Mouse (Mus musculus): Measurements from ENCODE around the gene Gm11213. TPM values are rescaled to one million over a fixed set of nuclear protein-coding genes. Genes with fewer than 3 reads are reported as not detected.

The Gm11213 gene
- polyA plus RNA-seq, 1 experiment from 2014 or later = not detected

- Histone ChIP-seq H3K9me3 (no peaks in the 10 kb centered on the region), H3K9ac (no peak overlapping the region), H3K27me3 (no peaks in the 10 kb centered on the region), H3K4me3 (no peak overlapping the region), H3K36me3 (no peaks in the 10 kb centered on the region), H3K4me1 (replicated peaks) (peaks cover 11% of the 10 kb centered on the region; the same call in 1 of the 2 replicates), H3K27ac (replicated peaks) (no peak overlapping the region), H3K4me2 (no peak overlapping the region)
- ATAC-seq (ENCODE audit: low FRiP score, low read depth) = no peak
- 96% methylated on average over 5 of the region's 5 CpGs for WGBS
These were observed 32.4 kb downstream of the Gm11213 start for GRCm38 (mm10) chr4:63572621-63573020.

GRCm38 (mm10) chr4:63570208-63570781 is 34.8 kb downstream of the Gm11213 start:
- Histone ChIP-seq H3K4me3 (no peak overlapping the region), H3K9ac (no peak overlapping the region), H3K27ac (replicated peaks) (peak overlapping the region; percentile 12; the same call in 1 of the 2 replicates), H3K27me3 (no peaks in the 10 kb centered on the region), H3K36me3 (no peaks in the 10 kb centered on the region), H3K4me1 (replicated peaks) (peaks cover 11% of the 10 kb centered on the region; the same call in 1 of the 2 replicates), H3K9me3 (no peaks in the 10 kb centered on the region), H3K4me2 (no peak overlapping the region)
- no peak for ATAC-seq (ENCODE audit: low FRiP score, low read depth)
- 16% methylated on average over 7 of the region's 7 CpGs for WGBS

GRCm38 (mm10) chr4:63569322-63569721 is 35.7 kb downstream of the Gm11213 start:
- no peak for ATAC-seq (ENCODE audit: low FRiP score, low read depth)
- Histone ChIP-seq H3K36me3 (no peaks in the 10 kb centered on the region), H3K4me2 (no peak overlapping the region), H3K27me3 (no peaks in the 10 kb centered on the region), H3K27ac (replicated peaks) (no peak overlapping the region), H3K4me1 (replicated peaks) (peaks cover 11% of the 10 kb centered on the region; the same call in 1 of the 2 replicates), H3K4me3 (no peak overlapping the region), H3K9ac (no peak overlapping the region), H3K9me3 (no peaks in the 10 kb centered on the region)
- 87% methylated on average over 8 of the region's 8 CpGs for WGBS

GRCm38 (mm10) chr4:63567712-63568390 is 37.2 kb downstream of the Gm11213 start:
- Histone ChIP-seq H3K9me3 (no peaks in the 10 kb centered on the region), H3K9ac (no peak overlapping the region), H3K4me1 (replicated peaks) (peaks cover 11% of the 10 kb centered on the region; the same call in 1 of the 2 replicates), H3K27ac (replicated peaks) (no peak overlapping the region), H3K4me3 (no peak overlapping the region), H3K4me2 (no peak overlapping the region), H3K36me3 (no peaks in the 10 kb centered on the region), H3K27me3 (no peaks in the 10 kb centered on the region)
- 92% methylated on average over 10 of the region's 10 CpGs for WGBS
- ATAC-seq (ENCODE audit: low FRiP score, low read depth) = no peak

- 73% methylated on average over 4 of the region's 4 CpGs for WGBS
- H3K36me3 ChIP-seq = no peaks in the 10 kb centered on the region
These were observed 42.3 kb downstream of the Gm11213 start for GRCm38 (mm10) chr4:63562742-63563141.

GRCm38 (mm10) chr4:63561861-63562675 is 43.0 kb downstream of the Gm11213 start:
- 79% methylated on average over 7 of the region's 7 CpGs for WGBS
- no peak overlapping the region for H3K9ac ChIP-seq
- H3K27ac ChIP-seq (replicated peaks) = no peak overlapping the region
- H3K36me3 ChIP-seq = no peaks in the 10 kb centered on the region
- no peak overlapping the region for H3K4me2 ChIP-seq
- no peaks in the 10 kb centered on the region for H3K9me3 ChIP-seq
- H3K4me1 ChIP-seq (replicated peaks) = peaks cover 26% of the 10 kb centered on the region
- ATAC-seq (ENCODE audit: low FRiP score, low read depth) = no peak
- H3K4me3 ChIP-seq = no peak overlapping the region
- H3K27me3 ChIP-seq = no peaks in the 10 kb centered on the region

More at GRCm38 (mm10) chr4:63562742-63563141, 42.3 kb downstream of the Gm11213 start:
- no peak overlapping the region for H3K9ac ChIP-seq
- no peak overlapping the region for H3K4me2 ChIP-seq
- H3K27ac ChIP-seq (replicated peaks) = no peak overlapping the region
- no peak overlapping the region for H3K4me3 ChIP-seq
- no peaks in the 10 kb centered on the region for H3K9me3 ChIP-seq
- H3K4me1 ChIP-seq (replicated peaks) = peaks cover 19% of the 10 kb centered on the region
- no peaks in the 10 kb centered on the region for H3K27me3 ChIP-seq
- ATAC-seq (ENCODE audit: low FRiP score, low read depth) = no peak

- ATAC-seq (ENCODE audit: low FRiP score, low read depth) = no peak
- Histone ChIP-seq H3K9me3 (no peaks in the 10 kb centered on the region), H3K4me2 (no peak overlapping the region), H3K36me3 (0 out of 2 replicates have a peak, but pooled peaks cover 1% of the 10 kb centered on the region), H3K27ac (replicated peaks) (no peak overlapping the region), H3K9ac (no peak overlapping the region), H3K27me3 (no peaks in the 10 kb centered on the region), H3K4me1 (replicated peaks) (peaks cover 26% of the 10 kb centered on the region), H3K4me3 (no peak overlapping the region)
- WGBS = 58% methylated on average over 8 of the region's 8 CpGs
These were observed 45.0 kb downstream of the Gm11213 start for GRCm38 (mm10) chr4:63560079-63560478.

GRCm38 (mm10) chr4:63559127-63559697 is 45.8 kb downstream of the Gm11213 start:
- Histone ChIP-seq H3K27me3 (no peaks in the 10 kb centered on the region), H3K36me3 (0 out of 2 replicates have a peak, but pooled peaks cover 5% of the 10 kb centered on the region), H3K27ac (replicated peaks) (no peak overlapping the region), H3K9ac (peak overlapping the region; percentile 69; the same call in 1 of the 2 replicates), H3K4me3 (peak overlapping the region; percentile 82), H3K4me1 (replicated peaks) (peaks cover 26% of the 10 kb centered on the region), H3K9me3 (no peaks in the 10 kb centered on the region), H3K4me2 (peak overlapping the region; percentile 99)
- WGBS = 22% methylated on average over 9 of the region's 9 CpGs
- ATAC-seq (ENCODE audit: low FRiP score, low read depth) = peak; percentile 21; the same call in 1 of the 2 replicates

GRCm38 (mm10) chr4:63558407-63559081 is 46.5 kb downstream of the Gm11213 start, which contains the start of gene Tmem268:
Gene Tmem268, plus strand, starts transcription at chr4:63558781.
- peak within 1 kb of the TSS; percentile 58; the same call in 1 of the 2 replicates for H3K27ac ChIP-seq (replicated peaks)
- peaks cover 26% of the 10 kb centered on the region for H3K4me1 ChIP-seq (replicated peaks)
- peak; percentile 69 for ATAC-seq (ENCODE audit: low FRiP score, low read depth)
- H3K27me3 ChIP-seq = no peaks in the 10 kb centered on the region
- H3K36me3 ChIP-seq = 0 out of 2 replicates have a peak, but pooled peaks cover 6% of the 10 kb centered on the region
- H3K9me3 ChIP-seq = no peaks in the 10 kb centered on the region
- peak within 1 kb of the TSS; percentile 99 for H3K4me2 ChIP-seq
- 0% methylated on average over 72 of the region's 81 CpGs for WGBS
- peak within 1 kb of the TSS; percentile 69 for H3K9ac ChIP-seq
- peak within 1 kb of the TSS; percentile 82 for H3K4me3 ChIP-seq

- ATAC-seq (ENCODE audit: low FRiP score, low read depth) = no peak
- H3K4me3 ChIP-seq = no peak overlapping the region
- peak overlapping the region; percentile 99; the same call in 1 of the 2 replicates for H3K4me2 ChIP-seq
- no peak overlapping the region for H3K9ac ChIP-seq
- H3K9me3 ChIP-seq = no peaks in the 10 kb centered on the region
- H3K4me1 ChIP-seq (replicated peaks) = peaks cover 26% of the 10 kb centered on the region
- no peaks in the 10 kb centered on the region for H3K27me3 ChIP-seq
- 26% methylated on average over 16 of the region's 16 CpGs for WGBS
- H3K36me3 ChIP-seq = peaks cover 14% of the 10 kb centered on the region
- no peak overlapping the region for H3K27ac ChIP-seq (replicated peaks)
These were observed 47.7 kb downstream of the Gm11213 start for GRCm38 (mm10) chr4:63557124-63558059.

Measured in hindbrain, embryonic 15.5 days (tissue).